Mouse (Mus musculus): ENCODE results near the gene Setd7. TPM values are rescaled to one million over a fixed set of nuclear protein-coding genes. Genes with fewer than 3 reads are reported as not detected.

The Setd7 gene
- polyA plus RNA-seq, 1 experiment: 14.1 TPM

DNA sequence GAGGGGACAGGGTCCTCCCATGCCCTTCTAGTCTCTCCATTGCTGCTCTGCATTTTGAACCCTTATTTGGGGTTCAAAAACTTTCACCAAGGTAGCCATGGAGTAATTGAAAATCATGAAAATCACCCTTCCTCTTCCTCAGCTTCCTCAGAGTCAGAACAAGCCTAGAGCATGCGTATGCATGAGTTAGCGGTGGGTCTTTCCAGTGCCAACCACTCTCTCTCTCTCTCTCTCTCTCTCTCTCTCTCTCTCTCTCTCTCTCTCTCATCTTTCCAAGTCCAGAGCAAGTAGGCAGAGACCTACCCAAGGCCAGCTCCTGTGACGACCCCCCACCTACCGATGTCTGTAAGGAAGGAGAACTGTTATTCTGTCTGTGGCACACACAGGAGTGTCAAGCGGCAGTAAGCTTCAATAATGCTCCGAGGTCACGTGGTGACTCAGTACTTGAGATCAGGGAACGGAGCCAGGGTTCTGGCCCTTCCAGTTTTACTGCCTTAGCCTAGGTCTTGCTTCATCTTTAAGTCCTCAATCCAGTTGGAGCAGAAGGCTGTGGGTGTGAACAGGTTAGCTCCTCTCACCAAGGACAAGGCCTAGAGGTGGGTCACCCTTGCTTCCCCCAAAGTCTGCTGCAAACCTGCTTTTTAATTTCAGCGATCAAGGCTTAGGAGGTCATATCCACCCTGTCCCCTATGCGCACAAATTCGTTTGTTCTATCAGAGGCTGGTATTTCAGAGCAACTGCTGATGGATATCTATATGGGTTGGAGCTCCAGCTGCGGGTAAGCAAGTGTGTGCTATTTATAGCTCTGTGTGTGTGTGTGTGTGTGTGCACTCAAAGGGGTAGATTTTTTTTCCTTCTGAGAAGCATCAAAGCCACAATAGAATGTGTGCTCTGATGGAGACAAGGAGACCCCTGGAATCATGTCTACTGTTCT lies 17.4 kb upstream of the Setd7 start:
- no peaks in the 10 kb centered on the region for H3K27me3 ChIP-seq (replicated peaks; ENCODE audit: control insufficient read depth, insufficient read depth, low read length)
- 0 out of 2 replicates have a peak, but pooled peaks cover 4% of the 10 kb centered on the region for H3K4me1 ChIP-seq (ENCODE audit: control insufficient read depth, insufficient read depth, low read length)
- 55% methylated on average over 12 of the region's 12 CpGs for WGBS
- peak overlapping the region; percentile 31 for H3K27ac ChIP-seq (ENCODE audit: insufficient read depth, low read depth, low read length)
- no peak overlapping the region for H3K4me3 ChIP-seq (ENCODE audit: insufficient read depth, low read depth, low read length)
- TF ChIP-seq CTCF (conservative IDR thresholded peaks at IDR 0.05; ENCODE audit: insufficient read depth, insufficient read length, low read depth, low read length) (no peak), POLR2A (IDR thresholded peaks at IDR 0.05; ENCODE audit: low read depth, low read length) (no peak)
- no peaks in the 10 kb centered on the region for H3K36me3 ChIP-seq (ENCODE audit: control insufficient read depth, insufficient read depth, low read length)
- peak; percentile 71 for DNase-seq

DNA sequence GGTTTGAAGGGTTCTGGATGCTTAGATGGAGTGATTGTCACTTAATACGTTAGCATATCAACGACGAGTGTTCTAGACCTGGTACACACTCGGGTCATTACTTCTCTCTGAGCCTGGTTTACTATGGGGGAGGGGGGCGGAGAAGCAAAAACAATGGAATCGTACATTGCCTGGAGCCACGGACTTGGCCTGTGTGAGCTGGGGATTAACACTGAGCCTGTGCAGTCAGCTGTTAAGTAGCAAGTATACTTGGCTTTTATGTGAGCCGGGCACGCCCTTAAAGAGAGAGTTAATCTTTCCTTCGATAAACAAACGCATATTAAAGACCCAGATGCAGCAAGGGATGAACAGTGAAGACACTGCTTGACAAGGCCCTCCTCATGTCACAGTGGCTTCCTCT lies 16.7 kb upstream of the Setd7 start:
- Histone ChIP-seq H3K27me3 (replicated peaks; ENCODE audit: control insufficient read depth, insufficient read depth, low read length) (no peaks in the 10 kb centered on the region), H3K36me3 (ENCODE audit: control insufficient read depth, insufficient read depth, low read length) (no peaks in the 10 kb centered on the region), H3K4me1 (ENCODE audit: control insufficient read depth, insufficient read depth, low read length) (0 out of 2 replicates have a peak, but pooled peaks cover 4% of the 10 kb centered on the region), H3K4me3 (ENCODE audit: insufficient read depth, low read depth, low read length) (no peak overlapping the region), H3K27ac (ENCODE audit: insufficient read depth, low read depth, low read length) (peak overlapping the region; percentile 31; the same call in 1 of the 2 replicates)
- peak; percentile 51 for DNase-seq
- 37% methylated on average over 11 of the region's 11 CpGs for WGBS
- TF ChIP-seq CTCF (conservative IDR thresholded peaks at IDR 0.05; ENCODE audit: insufficient read depth, insufficient read length, low read depth, low read length): no peak
- no peak for TF ChIP-seq POLR2A (IDR thresholded peaks at IDR 0.05; ENCODE audit: low read depth, low read length)

DNA sequence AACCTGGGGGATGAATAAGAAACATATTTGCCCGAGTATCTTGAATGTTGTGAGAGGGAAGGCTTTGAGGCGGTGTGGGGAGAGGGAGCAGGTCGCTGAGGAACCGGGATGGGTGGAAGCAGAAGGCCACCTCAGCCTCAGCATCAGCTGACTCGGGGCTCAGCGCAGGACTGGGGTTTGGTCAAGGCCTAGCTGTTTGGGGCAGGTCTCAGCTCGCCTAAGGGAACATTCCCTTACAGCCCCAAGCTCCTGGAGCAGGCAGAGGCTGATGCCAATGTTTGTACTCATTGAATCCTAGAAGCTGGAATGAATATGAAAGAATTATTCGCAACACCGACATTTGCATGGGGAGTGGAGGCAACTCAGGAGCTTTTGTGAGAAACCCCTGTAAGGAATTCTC lies 13.2 kb upstream of the Setd7 start:
- Histone ChIP-seq H3K36me3 (ENCODE audit: control insufficient read depth, insufficient read depth, low read length) (no peaks in the 10 kb centered on the region), H3K4me1 (ENCODE audit: control insufficient read depth, insufficient read depth, low read length) (0 out of 2 replicates have a peak, but pooled peaks cover 4% of the 10 kb centered on the region), H3K27me3 (replicated peaks; ENCODE audit: control insufficient read depth, insufficient read depth, low read length) (no peaks in the 10 kb centered on the region), H3K27ac (ENCODE audit: insufficient read depth, low read depth, low read length) (no peak overlapping the region), H3K4me3 (ENCODE audit: insufficient read depth, low read depth, low read length) (no peak overlapping the region)
- no peak for TF ChIP-seq CTCF (conservative IDR thresholded peaks at IDR 0.05; ENCODE audit: insufficient read depth, insufficient read length, low read depth, low read length)
- TF ChIP-seq POLR2A (IDR thresholded peaks at IDR 0.05; ENCODE audit: low read depth, low read length): no peak
- WGBS: 83% methylated on average over 9 of the region's 9 CpGs
- no peak for DNase-seq

DNA sequence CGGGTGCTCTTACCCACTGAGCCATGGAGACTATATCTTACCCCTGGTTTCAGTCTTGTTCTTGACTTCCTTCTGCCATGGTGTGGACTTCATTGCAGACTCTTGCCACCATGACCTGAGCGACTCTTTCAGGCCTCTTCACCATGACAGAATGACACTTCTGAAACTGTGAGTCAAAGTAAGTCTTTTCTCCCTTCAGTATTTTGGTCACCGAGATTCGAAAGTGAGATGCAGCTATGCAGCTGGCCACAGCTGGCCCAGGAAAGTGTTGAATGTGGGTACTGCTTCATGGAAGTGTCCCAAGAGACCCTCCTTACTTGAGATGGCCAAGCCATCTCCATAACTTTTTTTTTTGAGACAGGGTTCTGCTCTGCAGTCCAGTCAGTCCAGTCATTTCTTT lies 9.5 kb upstream of the Setd7 start:
- DNase-seq: no peak
- no peaks in the 10 kb centered on the region for H3K36me3 ChIP-seq (ENCODE audit: control insufficient read depth, insufficient read depth, low read length)
- no peaks in the 10 kb centered on the region for H3K4me1 ChIP-seq (ENCODE audit: control insufficient read depth, insufficient read depth, low read length)
- no peak overlapping the region for H3K4me3 ChIP-seq (ENCODE audit: insufficient read depth, low read depth, low read length)
- H3K27ac ChIP-seq (ENCODE audit: insufficient read depth, low read depth, low read length): no peak overlapping the region
- no peak for TF ChIP-seq POLR2A (IDR thresholded peaks at IDR 0.05; ENCODE audit: low read depth, low read length)
- no peak for TF ChIP-seq CTCF (conservative IDR thresholded peaks at IDR 0.05; ENCODE audit: insufficient read depth, insufficient read length, low read depth, low read length)
- WGBS: 96% methylated on average over 4 of the region's 4 CpGs
- no peaks in the 10 kb centered on the region for H3K27me3 ChIP-seq (replicated peaks; ENCODE audit: control insufficient read depth, insufficient read depth, low read length)

DNA sequence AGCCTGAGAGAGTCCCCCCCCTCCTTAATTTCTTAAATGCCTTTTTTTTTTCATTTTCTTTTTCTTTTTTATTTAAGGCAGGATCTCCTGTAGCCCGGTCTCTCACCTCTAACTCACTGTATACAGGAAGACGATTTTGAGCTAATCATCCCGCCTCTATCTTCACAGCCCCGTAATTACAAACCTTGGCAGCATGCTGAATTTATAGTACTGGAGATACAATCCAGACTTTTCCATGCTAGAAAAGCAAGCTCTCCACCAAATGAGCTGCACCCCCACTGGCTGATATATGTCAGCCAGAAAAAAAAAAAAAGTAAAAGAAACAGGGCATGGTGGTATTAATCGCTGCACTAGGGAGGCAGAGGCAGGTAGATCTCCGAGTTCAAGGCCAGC lies 1.3 kb upstream of the Setd7 start:
- H3K4me3 ChIP-seq (ENCODE audit: insufficient read depth, low read depth, low read length): no peak overlapping the region
- no peaks in the 10 kb centered on the region for H3K36me3 ChIP-seq (ENCODE audit: control insufficient read depth, insufficient read depth, low read length)
- TF ChIP-seq CTCF (conservative IDR thresholded peaks at IDR 0.05; ENCODE audit: insufficient read depth, insufficient read length, low read depth, low read length) (no peak), POLR2A (IDR thresholded peaks at IDR 0.05; ENCODE audit: low read depth, low read length) (no peak)
- H3K4me1 ChIP-seq (ENCODE audit: control insufficient read depth, insufficient read depth, low read length): no peaks in the 10 kb centered on the region
- DNase-seq: no peak
- no peaks in the 10 kb centered on the region for H3K27me3 ChIP-seq (replicated peaks; ENCODE audit: control insufficient read depth, insufficient read depth, low read length)
- H3K27ac ChIP-seq (ENCODE audit: insufficient read depth, low read depth, low read length): no peak overlapping the region
- WGBS: 52% methylated on average over 6 of the region's 6 CpGs

DNA sequence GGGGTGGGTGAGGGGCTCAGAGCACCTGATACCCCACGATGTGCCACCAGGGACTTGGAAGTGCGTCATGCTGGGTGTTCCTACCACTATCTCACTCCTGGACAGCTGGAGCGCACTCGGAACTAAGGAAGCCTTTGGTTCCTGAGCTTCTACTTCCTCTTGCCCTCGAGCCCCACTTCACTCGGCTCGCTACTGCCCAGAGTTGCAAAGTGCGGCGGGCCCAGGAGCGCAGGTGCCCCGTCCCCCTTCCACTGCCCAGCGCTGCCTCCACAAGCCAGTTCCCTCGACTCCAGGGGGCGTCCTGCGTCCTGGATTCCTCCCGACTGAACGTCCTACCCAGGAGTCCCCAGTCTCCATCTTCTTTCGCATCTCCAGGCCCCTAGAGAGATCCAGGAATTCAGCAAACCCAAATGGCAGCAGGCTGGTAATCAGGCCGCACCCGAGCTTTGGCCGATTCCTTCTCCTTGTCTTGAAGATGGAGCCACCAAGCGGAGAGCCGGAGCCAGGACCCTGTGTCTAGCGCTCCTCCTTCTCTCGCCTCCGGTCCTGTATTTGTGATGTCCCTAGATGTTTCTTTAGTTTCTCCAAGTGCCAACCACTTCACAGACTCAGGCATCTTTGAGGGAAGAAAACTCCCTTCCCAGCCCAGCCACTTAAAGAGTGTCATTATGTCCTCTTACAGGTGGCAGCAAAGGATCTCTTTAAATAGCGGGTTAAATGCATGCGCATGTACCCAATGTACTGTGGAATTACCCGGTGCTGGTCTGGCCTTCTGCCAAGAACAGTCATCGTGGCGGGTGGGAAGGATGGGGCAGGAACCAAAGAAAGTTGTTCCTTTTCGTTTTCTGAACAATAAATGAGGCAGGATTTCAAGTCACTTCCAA lies 672 bp upstream of the Setd7 start:
- H3K27ac ChIP-seq (ENCODE audit: insufficient read depth, low read depth, low read length): peak overlapping the region; percentile 74
- no peaks in the 10 kb centered on the region for H3K4me1 ChIP-seq (ENCODE audit: control insufficient read depth, insufficient read depth, low read length)
- no peaks in the 10 kb centered on the region for H3K27me3 ChIP-seq (replicated peaks; ENCODE audit: control insufficient read depth, insufficient read depth, low read length)
- H3K36me3 ChIP-seq (ENCODE audit: control insufficient read depth, insufficient read depth, low read length): no peaks in the 10 kb centered on the region
- TF ChIP-seq POLR2A (IDR thresholded peaks at IDR 0.05; ENCODE audit: low read depth, low read length): no peak
- peak; percentile 38 for TF ChIP-seq CTCF (conservative IDR thresholded peaks at IDR 0.05; ENCODE audit: insufficient read depth, insufficient read length, low read depth, low read length)
- DNase-seq: peak; percentile 68
- peak overlapping the region; percentile 98 for H3K4me3 ChIP-seq (ENCODE audit: insufficient read depth, low read depth, low read length)
- 1% methylated on average over 32 of the region's 32 CpGs for WGBS

Measured in kidney, adult 2 months (tissue).